Mouse (Mus musculus) liver, adult 2 months (tissue): ENCODE data around the gene Tsfm.

Source experiments
- CTCF ChIP-seq: fragments of 200-500 bp; IDR thresholded peaks from 2 replicates; pipeline ENCODE4 v1.5.1; 2011; ENCODE audit warnings: low read depth, low read length, control low read depth
- POLR2A ChIP-seq: fragments of 200-500 bp; IDR thresholded peaks from 2 replicates; pipeline ENCODE4 v1.6.1; 2011; ENCODE audit warnings: low read length, control low read depth; ENCODE audit not compliant: insufficient read depth; ENCODE audit errors: extremely low read depth

- TF ChIP-seq CTCF, result no peak
- no peak for TF ChIP-seq POLR2A
Measured at GRCm38 (mm10) chr10:127018422-127018821, 12.2 kb downstream of the Tsfm start.
